ENCODE assay signal across 17 mouse cellular contexts in the genomic region with DNA sequence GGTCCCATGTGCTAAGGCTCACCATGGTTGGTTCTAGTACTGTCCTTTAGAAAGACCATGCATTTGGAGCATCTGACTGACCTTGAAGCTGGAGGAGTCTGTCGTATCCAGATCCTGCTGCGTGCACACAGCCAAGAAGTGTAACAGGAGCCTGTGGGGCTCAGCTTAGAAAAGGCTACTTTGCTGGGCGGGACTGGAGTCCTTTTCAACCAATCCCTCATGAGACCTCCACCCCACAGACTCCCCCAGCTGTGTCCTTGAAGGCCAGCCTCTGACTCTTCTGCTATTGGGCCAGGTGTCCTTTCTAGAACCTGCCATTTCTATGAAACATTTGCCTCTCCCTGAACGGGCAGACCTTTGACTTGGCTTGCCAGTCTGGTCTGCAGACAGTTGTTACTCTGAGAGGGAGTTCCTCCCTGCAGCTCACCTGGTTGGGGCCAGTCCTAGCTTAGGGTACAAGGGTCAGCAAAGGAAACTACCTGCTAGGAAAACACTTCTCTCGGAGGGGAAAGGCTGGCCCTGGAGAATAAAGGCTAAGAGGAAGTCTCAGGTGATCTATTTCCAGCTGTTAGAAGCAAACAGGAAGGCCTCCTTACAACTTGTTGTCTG. TPM values are rescaled to one million over a fixed set of nuclear protein-coding genes. Genes with fewer than 3 reads are reported as not detected.
DNase-seq lines count a peak whose midpoint lies in the region; ATAC-seq and TF ChIP-seq lines count a peak whose summit lies in the region.
"Had no signal": no experiment of that assay in that cellular context is flagged by ENCODE, and none has a peak within 500 bp of the region (broad histone marks: within the 10 kb centered on the region; RNA-seq: fewer than 3 reads in every experiment).

A gene (minus strand): TSS at position 145 of the 609 bp plus-strand sequence.

- no peaks in the 10 kb centered on the region for H3K9me3 ChIP-seq in heart, embryonic 11.5 days (replicated peaks; ENCODE audit: control insufficient read depth, low read length)
- no peaks in the 10 kb centered on the region for H3K9me3 ChIP-seq in intestine, embryonic 15.5 days
- no peaks in the 10 kb centered on the region for H3K9me3 ChIP-seq in stomach, postnatal 0 days (ENCODE audit: control insufficient read depth, low read length)
- no peaks in the 10 kb centered on the region for H3K9me3 ChIP-seq in forebrain, postnatal 0 days (ENCODE audit: low read length)
- H3K9me3 ChIP-seq: limb, embryonic 12.5 days; lung, embryonic 15.5 days; neural tube, embryonic 15.5 days had no signal

- H3K4me1 ChIP-seq in testis, adult 2 months (ENCODE audit: control insufficient read depth, insufficient read depth, low read length), result no peaks in the 10 kb centered on the region
- H3K4me1 ChIP-seq in heart, embryonic 11.5 days (ENCODE audit: control insufficient read depth, insufficient read depth, low read length), result peaks cover 27% of the 10 kb centered on the region
- no peaks in the 10 kb centered on the region for H3K4me1 ChIP-seq in intestine, embryonic 15.5 days (replicated peaks)
- H3K4me1 ChIP-seq in stomach, postnatal 0 days (replicated peaks; ENCODE audit: control insufficient read depth, insufficient read depth), result no peaks in the 10 kb centered on the region
- no peaks in the 10 kb centered on the region for H3K4me1 ChIP-seq in forebrain, postnatal 0 days (ENCODE audit: insufficient read depth)
- H3K4me1 ChIP-seq: limb, embryonic 12.5 days; lung, embryonic 15.5 days; neural tube, embryonic 15.5 days had no signal

- H3K27me3 ChIP-seq in testis, adult 2 months (ENCODE audit: control insufficient read depth, insufficient read depth, low read length), result no peaks in the 10 kb centered on the region
- no peaks in the 10 kb centered on the region for H3K27me3 ChIP-seq in heart, embryonic 11.5 days (ENCODE audit: control insufficient read depth, insufficient read depth, low read length)
- no peaks in the 10 kb centered on the region for H3K27me3 ChIP-seq in intestine, embryonic 15.5 days (replicated peaks)
- no peaks in the 10 kb centered on the region for H3K27me3 ChIP-seq in stomach, postnatal 0 days (ENCODE audit: control insufficient read depth, insufficient read depth, low read length)
- H3K27me3 ChIP-seq in forebrain, postnatal 0 days (ENCODE audit: insufficient read depth, low read length), result no peaks in the 10 kb centered on the region
- H3K27me3 ChIP-seq: limb, embryonic 12.5 days; lung, embryonic 15.5 days; neural tube, embryonic 15.5 days had no signal

- H3K36me3 ChIP-seq in testis, adult 2 months (ENCODE audit: control insufficient read depth, insufficient read depth, low read length), result no peaks in the 10 kb centered on the region
- H3K36me3 ChIP-seq in heart, embryonic 11.5 days (ENCODE audit: control insufficient read depth, insufficient read depth, low read length), result no peaks in the 10 kb centered on the region
- no peaks in the 10 kb centered on the region for H3K36me3 ChIP-seq in intestine, embryonic 15.5 days
- H3K36me3 ChIP-seq in stomach, postnatal 0 days (ENCODE audit: control insufficient read depth, insufficient read depth, low read length), result no peaks in the 10 kb centered on the region
- no peaks in the 10 kb centered on the region for H3K36me3 ChIP-seq in forebrain, postnatal 0 days (ENCODE audit: insufficient read depth)
- H3K36me3 ChIP-seq: limb, embryonic 12.5 days; lung, embryonic 15.5 days; neural tube, embryonic 15.5 days had no signal

- peak within 1 kb of the TSS; percentile 9; the same call in 1 of the 2 replicates for H3K4me2 ChIP-seq in heart, embryonic 11.5 days
- H3K4me2 ChIP-seq in intestine, embryonic 15.5 days (replicated peaks), result peak within 1 kb of the TSS; percentile 32
- H3K4me2 ChIP-seq in stomach, postnatal 0 days (replicated peaks; ENCODE audit: low read depth), result no peak within 1 kb of the TSS
- no peak within 1 kb of the TSS for H3K4me2 ChIP-seq in forebrain, postnatal 0 days (ENCODE audit: low read depth)
- H3K4me2 ChIP-seq: limb, embryonic 12.5 days; lung, embryonic 15.5 days; neural tube, embryonic 15.5 days had no signal

- no peak within 1 kb of the TSS for H3K4me3 ChIP-seq in testis, adult 2 months (ENCODE audit: control insufficient read depth, low read depth, low read length)
- H3K4me3 ChIP-seq in heart, embryonic 11.5 days (ENCODE audit: low read depth, low read length), result no peak within 1 kb of the TSS
- no peak within 1 kb of the TSS for H3K4me3 ChIP-seq in intestine, embryonic 15.5 days (replicated peaks)
- H3K4me3 ChIP-seq in stomach, postnatal 0 days (ENCODE audit: low read depth, low read length), result no peak within 1 kb of the TSS
- no peak within 1 kb of the TSS for H3K4me3 ChIP-seq in forebrain, postnatal 0 days (ENCODE audit: low read depth, low read length)
- H3K4me3 ChIP-seq: layer of hippocampus, adult 2 months; limb, embryonic 12.5 days; lung, embryonic 15.5 days; neural tube, embryonic 15.5 days had no signal

- no peak within 1 kb of the TSS for H3K27ac ChIP-seq in testis, adult 2 months (ENCODE audit: control insufficient read depth, insufficient read depth, low read depth, low read length)
- peak within 1 kb of the TSS; percentile 86 for H3K27ac ChIP-seq in heart, embryonic 11.5 days (ENCODE audit: low read depth, low read length)
- H3K27ac ChIP-seq in intestine, embryonic 15.5 days, result peak within 1 kb of the TSS; percentile 86
- H3K27ac ChIP-seq in stomach, postnatal 0 days (replicated peaks), result no peak within 1 kb of the TSS
- no peak within 1 kb of the TSS for H3K27ac ChIP-seq in forebrain, postnatal 0 days (ENCODE audit: low read depth, low read length)
- H3K27ac ChIP-seq: layer of hippocampus, adult 2 months; limb, embryonic 12.5 days; lung, embryonic 15.5 days; neural tube, embryonic 15.5 days had no signal

- WGBS in heart, embryonic 11.5 days (ENCODE audit: insufficient replicate concordance), result 59% methylated on average over 5 of the region's 5 CpGs
- 47% methylated on average over 5 of the region's 5 CpGs for WGBS in intestine, embryonic 15.5 days
- WGBS in stomach, postnatal 0 days, result 55% methylated on average over 5 of the region's 5 CpGs
- WGBS in forebrain, postnatal 0 days, result 74% methylated on average over 5 of the region's 5 CpGs

- no peak for TF ChIP-seq POLR2A in testis, adult 2 months (IDR thresholded peaks at IDR 0.05; ENCODE audit: control insufficient read depth, low read depth, low read length)

- no peak within 1 kb of the TSS for H3K9ac ChIP-seq in heart, embryonic 11.5 days (ENCODE audit: low read depth, low read length)
- no peak within 1 kb of the TSS for H3K9ac ChIP-seq in intestine, embryonic 15.5 days
- no peak within 1 kb of the TSS for H3K9ac ChIP-seq in stomach, postnatal 0 days (ENCODE audit: low read length)
- no peak within 1 kb of the TSS for H3K9ac ChIP-seq in forebrain, postnatal 0 days
- H3K9ac ChIP-seq: limb, embryonic 12.5 days; lung, embryonic 15.5 days; neural tube, embryonic 15.5 days had no signal

- ATAC-seq in heart, embryonic 11.5 days (replicated peaks; ENCODE audit: insufficient number of reproducible peaks, low FRiP score, low TSS enrichment), result no peak
- ATAC-seq in intestine, embryonic 15.5 days, result peak; percentile 96
- ATAC-seq in stomach, postnatal 0 days (ENCODE audit: low FRiP score, low TSS enrichment), result peak; percentile 83
- no peak for ATAC-seq in frontal cortex, adult (ENCODE audit: low TSS enrichment)
- no peak for ATAC-seq in forebrain, postnatal 0 days

- no peak for TF ChIP-seq EP300 in stomach, postnatal 0 days (optimal IDR thresholded peaks at IDR 0.05)

- no peak for DNase-seq in testis, postnatal 10 days (ENCODE audit: low spot score)
- DNase-seq in stomach, postnatal 0 days (ENCODE audit: low spot score), result peak; percentile 31
- DNase-seq in forebrain, postnatal 0 days, result no peak
- DNase-seq in layer of hippocampus, adult 9-11 months, result no peak
- DNase-seq: midbrain, embryonic 14.5 days; right cerebral cortex, postnatal 14 days; thymus, postnatal 14 days had no signal

- no peak for TF ChIP-seq CTCF in testis, adult 2 months (IDR thresholded peaks at IDR 0.05; ENCODE audit: control insufficient read depth, insufficient read depth, insufficient replicate concordance, low read depth, low read length)
- no peak for TF ChIP-seq CTCF in stomach, postnatal 0 days (IDR thresholded peaks at IDR 0.05; ENCODE audit: low read depth)
- TF ChIP-seq CTCF in forebrain, postnatal 0 days (IDR thresholded peaks at IDR 0.05; ENCODE audit: low read depth), result no peak

RNA-seq across cellular contexts. Expression of the gene that starts here (rescaled TPM):
- polyA plus RNA-seq in testis, adult 2 months (2012; rRNA removed), result 17.5 and 18.8 TPM in 2 replicates
- polyA plus RNA-seq in heart, embryonic 11.5 days (2014; fragmentation: Nextera tagmentation; extraction: Ambion mirVana), result 9.4 and 9.9 TPM in 2 replicates
- polyA plus RNA-seq in intestine, embryonic 15.5 days (2015; fragmentation: Nextera tagmentation; extraction: Ambion mirVana), result 1.5 and 1.7 TPM in 2 replicates
- 0.06 and 0.08 TPM in 2 replicates for polyA plus RNA-seq in stomach, postnatal 0 days (2015; fragmentation: Nextera tagmentation; extraction: Ambion mirVana)
- 0.14 TPM in 1 of 2 replicates, not detected in the other for total RNA-seq in forebrain, postnatal 0 days (2014; rRNA removed)
- polyA plus RNA-seq in forebrain, postnatal 0 days (2015; fragmentation: Nextera tagmentation; extraction: Ambion mirVana), result not detected in 2 replicates
- polyA plus RNA-seq: forebrain, embryonic 11.5 days; hindbrain, embryonic 11.5 days; limb, embryonic 12.5 days; midbrain, embryonic 14.5 days had no signal

Comparison
In these comparisons a context has a peak if more than half of its experiments do, and no peak if none do; other contexts are left out.
1. Peak in DNase-seq and ATAC-seq in stomach, postnatal 0 days; RNA of the gene not detected or under 1 TPM.
2. H3K27ac ChIP-seq: peak in heart, embryonic 11.5 days (single experiment) and intestine, embryonic 15.5 days (single experiment); none in testis, adult 2 months (single experiment), stomach, postnatal 0 days (single experiment) and forebrain, postnatal 0 days (single experiment).
3. H3K4me2 ChIP-seq: peak in heart, embryonic 11.5 days (single experiment) and intestine, embryonic 15.5 days (single experiment); none in stomach, postnatal 0 days (single experiment) and forebrain, postnatal 0 days (single experiment).